Mouse (Mus musculus): ENCODE measurements around the gene Tex9. TPM values are rescaled to one million over a fixed set of nuclear protein-coding genes. Genes with fewer than 3 reads are reported as not detected.
A peak's percentile ranks its signal among the peaks of the same experiment; 100 is the strongest.

The Tex9 gene
- total and polyA plus RNA-seq, 3 experiments: 1.3 to 2.1 (median 1.9) TPM

DNA sequence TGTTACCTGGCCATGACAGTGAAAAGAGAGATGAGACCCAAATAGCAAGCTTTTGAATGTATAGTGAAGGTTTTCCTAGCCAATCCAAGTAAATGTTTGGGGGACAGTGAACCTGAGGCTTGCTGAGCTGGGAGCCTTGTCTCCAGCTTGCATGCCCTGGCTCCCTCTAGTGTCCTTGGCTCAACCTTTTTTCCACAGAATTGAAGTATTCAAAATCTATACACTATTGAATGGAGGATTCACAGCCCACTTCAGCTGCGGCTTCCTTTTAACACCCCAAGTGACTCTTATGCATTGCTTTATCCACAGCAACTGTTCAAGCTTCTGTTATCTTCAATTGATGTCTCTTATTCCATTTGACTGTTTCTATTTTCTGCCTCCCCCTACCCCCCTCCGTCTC lies 80.3 kb downstream of the Tex9 start:
- intact Hi-C loops (cut with DNase I): no loop called here
- no peak for TF ChIP-seq POLR2A (IDR thresholded peaks at IDR 0.05; ENCODE audit: insufficient read depth, low read depth, low read length)
- TF ChIP-seq CTCF (IDR thresholded peaks at IDR 0.05): 0 out of 2 replicates have a peak, but pooled peaks have one; percentile 15
- TF ChIP-seq EP300 (IDR thresholded peaks at IDR 0.05; ENCODE audit: insufficient read depth, low read depth, low read length): no peak
- no peak overlapping the region for H3K27ac ChIP-seq
- H3K36me3 ChIP-seq (ENCODE audit: control insufficient read depth, insufficient read depth, low read length): no peaks in the 10 kb centered on the region
- H3K79me2 ChIP-seq (replicated peaks; ENCODE audit: control insufficient read depth, insufficient read depth, low read length): no peaks in the 10 kb centered on the region
- H3K4me3 ChIP-seq: no peak overlapping the region
- no peak overlapping the region for H3K9ac ChIP-seq (ENCODE audit: low read depth, low read length)
- DNase-seq: no peak
- peaks cover 1% of the 10 kb centered on the region; the same call in 1 of the 2 replicates for H3K4me1 ChIP-seq (ENCODE audit: control insufficient read depth, insufficient read depth, low read length)
- H3K27me3 ChIP-seq (ENCODE audit: control insufficient read depth, insufficient read depth, low read length): no peaks in the 10 kb centered on the region
- 83% methylated on average over 2 of the region's 2 CpGs for WGBS

- 31% methylated on average over 15 of the region's 15 CpGs for WGBS
- no peak overlapping the region for H3K4me3 ChIP-seq
- no peak overlapping the region for H3K9ac ChIP-seq (ENCODE audit: low read depth, low read length)
Observed at GRCm38 (mm10) chr9:72409381-72410225, 82.4 kb downstream of the Tex9 start.

GRCm38 (mm10) chr9:72408131-72408586 lies 83.9 kb downstream of the Tex9 start:
- Histone ChIP-seq H3K36me3 (ENCODE audit: control insufficient read depth, insufficient read depth, low read length) (no peaks in the 10 kb centered on the region), H3K4me3 (peak overlapping the region; percentile 52), H3K4me1 (ENCODE audit: control insufficient read depth, insufficient read depth, low read length) (peaks cover 1% of the 10 kb centered on the region; the same call in 1 of the 2 replicates), H3K79me2 (replicated peaks; ENCODE audit: control insufficient read depth, insufficient read depth, low read length) (no peaks in the 10 kb centered on the region), H3K27ac (no peak overlapping the region), H3K9ac (ENCODE audit: low read depth, low read length) (no peak overlapping the region), H3K27me3 (ENCODE audit: control insufficient read depth, insufficient read depth, low read length) (no peaks in the 10 kb centered on the region)
- WGBS: 4% methylated on average over 12 of the region's 12 CpGs
- DNase-seq: peak; percentile 64 to 80
- no peak for TF ChIP-seq POLR2A (IDR thresholded peaks at IDR 0.05; ENCODE audit: insufficient read depth, low read depth, low read length)
- peak; percentile 91 for TF ChIP-seq CTCF (IDR thresholded peaks at IDR 0.05)
- TF ChIP-seq EP300 (IDR thresholded peaks at IDR 0.05; ENCODE audit: insufficient read depth, low read depth, low read length): peak; percentile 69; the same call in 1 of the 2 replicates
- intact Hi-C loops (cut with DNase I): loop anchor here (1.0 to 5.0 kb wide), 3 partner anchors 148 to 761 kb away; no protein-coding TSS in a partner anchor

More at GRCm38 (mm10) chr9:72409381-72410225, 82.4 kb downstream of the Tex9 start:
- Histone ChIP-seq H3K27me3 (ENCODE audit: control insufficient read depth, insufficient read depth, low read length) (no peaks in the 10 kb centered on the region), H3K27ac (no peak overlapping the region), H3K4me1 (ENCODE audit: control insufficient read depth, insufficient read depth, low read length) (peaks cover 1% of the 10 kb centered on the region; the same call in 1 of the 2 replicates), H3K79me2 (replicated peaks; ENCODE audit: control insufficient read depth, insufficient read depth, low read length) (no peaks in the 10 kb centered on the region), H3K36me3 (ENCODE audit: control insufficient read depth, insufficient read depth, low read length) (no peaks in the 10 kb centered on the region)
- intact Hi-C loops (cut with DNase I): loop anchor here (5.0 kb wide), 1 partner anchor 762 kb away; no protein-coding TSS in a partner anchor
- TF ChIP-seq EP300 (IDR thresholded peaks at IDR 0.05; ENCODE audit: insufficient read depth, low read depth, low read length): no peak
- TF ChIP-seq CTCF (IDR thresholded peaks at IDR 0.05): no peak
- no peak for TF ChIP-seq POLR2A (IDR thresholded peaks at IDR 0.05; ENCODE audit: insufficient read depth, low read depth, low read length)
- DNase-seq: no peak

DNA sequence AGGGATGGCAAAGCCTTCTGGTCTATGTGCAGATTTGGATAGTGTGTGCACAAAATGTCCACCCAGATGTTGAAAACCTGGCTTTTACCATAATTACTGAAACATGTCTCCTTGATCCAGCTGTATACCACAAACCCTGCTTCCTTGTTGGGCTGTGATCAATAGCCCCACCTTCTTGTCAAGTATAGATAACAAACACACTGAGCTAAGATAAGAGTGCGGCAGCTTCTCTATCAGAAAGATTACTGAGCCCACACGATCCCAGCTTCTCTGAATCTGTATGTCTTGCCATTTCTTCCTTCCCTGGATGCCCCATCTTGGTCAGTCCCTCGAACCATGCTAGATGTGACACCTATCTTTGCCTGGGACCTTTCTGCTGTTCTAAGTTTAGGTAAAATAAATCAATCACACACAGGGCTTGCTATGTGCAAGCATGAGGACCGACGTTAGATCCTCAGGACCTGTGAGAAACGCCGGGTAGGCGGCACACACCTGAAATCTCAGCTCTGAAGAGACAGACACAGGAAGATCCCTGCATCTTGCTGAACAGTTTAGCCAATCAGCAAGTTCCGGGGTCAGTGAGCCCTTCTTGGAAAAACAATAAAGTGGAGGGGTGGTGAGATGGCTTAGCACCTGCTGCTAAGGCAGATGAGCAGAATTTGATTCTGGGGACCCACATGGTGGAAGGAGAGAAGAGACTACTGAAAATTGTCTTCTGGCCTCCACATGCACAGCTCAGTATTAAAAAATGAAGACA lies 86.0 kb downstream of the Tex9 start:
- Histone ChIP-seq H3K4me3 (no peak overlapping the region), H3K27ac (no peak overlapping the region), H3K4me1 (ENCODE audit: control insufficient read depth, insufficient read depth, low read length) (peaks cover 1% of the 10 kb centered on the region; the same call in 1 of the 2 replicates), H3K27me3 (ENCODE audit: control insufficient read depth, insufficient read depth, low read length) (no peaks in the 10 kb centered on the region), H3K9ac (ENCODE audit: low read depth, low read length) (no peak overlapping the region), H3K36me3 (ENCODE audit: control insufficient read depth, insufficient read depth, low read length) (no peaks in the 10 kb centered on the region), H3K79me2 (replicated peaks; ENCODE audit: control insufficient read depth, insufficient read depth, low read length) (no peaks in the 10 kb centered on the region)
- 81% methylated on average over 9 of the region's 9 CpGs for WGBS
- no peak for DNase-seq
- intact Hi-C loops (cut with DNase I): loop anchor here (5.0 kb wide), 1 partner anchor 759 kb away; no protein-coding TSS in a partner anchor
- TF ChIP-seq POLR2A (IDR thresholded peaks at IDR 0.05; ENCODE audit: insufficient read depth, low read depth, low read length) (no peak), EP300 (IDR thresholded peaks at IDR 0.05; ENCODE audit: insufficient read depth, low read depth, low read length) (no peak), CTCF (IDR thresholded peaks at IDR 0.05) (no peak)

DNA sequence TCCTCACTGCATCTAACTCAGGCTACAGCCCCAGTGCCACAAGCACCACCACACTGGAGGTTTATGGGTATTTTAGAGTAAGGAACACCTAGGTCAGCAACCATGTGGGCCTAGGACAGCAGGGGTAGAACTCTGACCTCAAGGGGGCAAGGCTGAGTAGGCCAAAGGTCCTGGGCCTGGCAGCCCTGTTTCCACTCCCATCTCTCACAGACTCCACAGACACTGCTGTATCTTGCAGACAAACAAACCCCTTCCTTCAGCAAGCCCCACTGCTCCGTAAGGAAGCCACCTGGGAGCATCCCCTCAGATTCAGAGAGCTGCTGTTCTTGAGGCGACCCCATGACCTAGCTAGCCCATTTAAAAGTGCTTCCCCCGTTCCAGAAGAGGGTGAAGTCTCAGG lies 87.1 kb downstream of the Tex9 start:
- Histone ChIP-seq H3K27ac (no peak overlapping the region), H3K9ac (ENCODE audit: low read depth, low read length) (no peak overlapping the region), H3K79me2 (replicated peaks; ENCODE audit: control insufficient read depth, insufficient read depth, low read length) (no peaks in the 10 kb centered on the region), H3K27me3 (ENCODE audit: control insufficient read depth, insufficient read depth, low read length) (no peaks in the 10 kb centered on the region), H3K4me1 (ENCODE audit: control insufficient read depth, insufficient read depth, low read length) (peaks cover 1% of the 10 kb centered on the region; the same call in 1 of the 2 replicates), H3K4me3 (no peak overlapping the region), H3K36me3 (ENCODE audit: control insufficient read depth, insufficient read depth, low read length) (no peaks in the 10 kb centered on the region)
- TF ChIP-seq POLR2A (IDR thresholded peaks at IDR 0.05; ENCODE audit: insufficient read depth, low read depth, low read length) (no peak), EP300 (IDR thresholded peaks at IDR 0.05; ENCODE audit: insufficient read depth, low read depth, low read length) (no peak)
- intact Hi-C loops (cut with DNase I): loop anchor here (5.0 kb wide), 1 partner anchor 758 kb away; no protein-coding TSS in a partner anchor
- WGBS: 86% methylated on average over 3 of the region's 3 CpGs
- DNase-seq: no peak

Data from heart, adult 2 months (tissue).